Mouse (Mus musculus): ENCODE data around the gene Igsf6. TPM values are rescaled to one million over a fixed set of nuclear protein-coding genes. Genes with fewer than 3 reads are reported as not detected.
A peak's percentile ranks its signal among the peaks of the same experiment; 100 is the strongest.

The Igsf6 gene
- total RNA-seq, 1 experiment, result not detected

GRCm38 (mm10) chr7:121026300-121026699 lies 48.1 kb downstream of the Igsf6 start:
- Histone ChIP-seq H3K36me3 (ENCODE audit: control insufficient read depth, insufficient read depth, low read length, poor library complexity, severe bottlenecking) (no peaks in the 10 kb centered on the region), H3K9ac (ENCODE audit: insufficient read depth, low read depth, low read length, poor library complexity, severe bottlenecking) (no peak overlapping the region), H3K4me3 (ENCODE audit: insufficient read depth in 1 of 2, low read depth in 1 of 2, low read length in 2 of 2, poor library complexity in 1 of 2, severe bottlenecking in 1 of 2) (no peak overlapping the region), H3K9me3 (ENCODE audit: control insufficient read depth, insufficient read depth, low read depth, low read length) (no peaks in the 10 kb centered on the region), H3K4me1 (ENCODE audit: control insufficient read depth in 2 of 2, insufficient read depth in 2 of 2, low read length in 2 of 2, poor library complexity in 1 of 2) (no peaks in the 10 kb centered on the region), H3K27ac (ENCODE audit: insufficient read depth, low read depth, low read length, poor library complexity, severe bottlenecking) (no peak overlapping the region)
- no peak for TF ChIP-seq ZNF384 (IDR thresholded peaks at IDR 0.05; ENCODE audit: low read depth, low read length)
- TF ChIP-seq ZC3H11A (IDR thresholded peaks at IDR 0.05; ENCODE audit: borderline replicate concordance, low read depth, low read length), result no peak
- no peak for TF ChIP-seq HCFC1 (IDR thresholded peaks at IDR 0.05; ENCODE audit: borderline replicate concordance, insufficient read depth, low read length)
- no peak for TF ChIP-seq CHD2 (IDR thresholded peaks at IDR 0.05; ENCODE audit: low read depth, low read length)
- TF ChIP-seq MAFK (IDR thresholded peaks at IDR 0.05; ENCODE audit: insufficient read depth, low read depth, low read length), result no peak
- in situ Hi-C loops (cut with MboI; ENCODE audit: low sequenced_read_pairs in 2 of 2, unreplicated experiment in 2 of 2), result no loop called here
- no peak for DNase-seq (ENCODE audit: low read depth, low spot score)

- Histone ChIP-seq H3K27ac (ENCODE audit: insufficient read depth, low read depth, low read length, poor library complexity, severe bottlenecking) (no peak overlapping the region), H3K4me3 (ENCODE audit: insufficient read depth in 1 of 2, low read depth in 1 of 2, low read length in 2 of 2, poor library complexity in 1 of 2, severe bottlenecking in 1 of 2) (no peak overlapping the region), H3K9me3 (ENCODE audit: control insufficient read depth, insufficient read depth, low read depth, low read length) (no peaks in the 10 kb centered on the region), H3K4me1 (ENCODE audit: control insufficient read depth in 2 of 2, insufficient read depth in 2 of 2, low read length in 2 of 2, poor library complexity in 1 of 2) (no peaks in the 10 kb centered on the region), H3K9ac (ENCODE audit: insufficient read depth, low read depth, low read length, poor library complexity, severe bottlenecking) (no peak overlapping the region), H3K36me3 (ENCODE audit: control insufficient read depth, insufficient read depth, low read length, poor library complexity, severe bottlenecking) (no peaks in the 10 kb centered on the region)
- no peak for DNase-seq (ENCODE audit: low read depth, low spot score)
- TF ChIP-seq ZNF384 (IDR thresholded peaks at IDR 0.05; ENCODE audit: low read depth, low read length) (no peak), ZC3H11A (IDR thresholded peaks at IDR 0.05; ENCODE audit: borderline replicate concordance, low read depth, low read length) (no peak), CHD2 (IDR thresholded peaks at IDR 0.05; ENCODE audit: low read depth, low read length) (no peak), MAFK (IDR thresholded peaks at IDR 0.05; ENCODE audit: insufficient read depth, low read depth, low read length) (no peak)
- in situ Hi-C loops (cut with MboI; ENCODE audit: low sequenced_read_pairs in 2 of 2, unreplicated experiment in 2 of 2), result no loop called here
Observed at GRCm38 (mm10) chr7:121025221-121026008, 49.0 kb downstream of the Igsf6 start.

GRCm38 (mm10) chr7:121020277-121020676 lies 54.1 kb downstream of the Igsf6 start:
- H3K27ac ChIP-seq (ENCODE audit: insufficient read depth, low read depth, low read length, poor library complexity, severe bottlenecking), result no peak overlapping the region
- no peak for TF ChIP-seq HCFC1 (IDR thresholded peaks at IDR 0.05; ENCODE audit: borderline replicate concordance, insufficient read depth, low read length)
- no peak for TF ChIP-seq CHD2 (IDR thresholded peaks at IDR 0.05; ENCODE audit: low read depth, low read length)
- no peak for TF ChIP-seq ZNF384 (IDR thresholded peaks at IDR 0.05; ENCODE audit: low read depth, low read length)
- TF ChIP-seq ZC3H11A (IDR thresholded peaks at IDR 0.05; ENCODE audit: borderline replicate concordance, low read depth, low read length), result no peak
- TF ChIP-seq MAFK (IDR thresholded peaks at IDR 0.05; ENCODE audit: insufficient read depth, low read depth, low read length), result no peak
- peak; percentile 15 for DNase-seq (ENCODE audit: low read depth, low spot score)
- H3K36me3 ChIP-seq (ENCODE audit: control insufficient read depth, insufficient read depth, low read length, poor library complexity, severe bottlenecking), result no peaks in the 10 kb centered on the region
- H3K4me3 ChIP-seq (ENCODE audit: insufficient read depth in 1 of 2, low read depth in 1 of 2, low read length in 2 of 2, poor library complexity in 1 of 2, severe bottlenecking in 1 of 2), result no peak overlapping the region
- H3K9ac ChIP-seq (ENCODE audit: insufficient read depth, low read depth, low read length, poor library complexity, severe bottlenecking), result no peak overlapping the region
- H3K9me3 ChIP-seq (ENCODE audit: control insufficient read depth, insufficient read depth, low read depth, low read length), result no peaks in the 10 kb centered on the region
- in situ Hi-C loops (cut with MboI; ENCODE audit: low sequenced_read_pairs in 2 of 2, unreplicated experiment in 2 of 2), result no loop called here
- no peaks in the 10 kb centered on the region for H3K4me1 ChIP-seq (ENCODE audit: control insufficient read depth in 2 of 2, insufficient read depth in 2 of 2, low read length in 2 of 2, poor library complexity in 1 of 2)

- Histone ChIP-seq H3K4me1 (ENCODE audit: control insufficient read depth in 2 of 2, insufficient read depth in 2 of 2, low read length in 2 of 2, poor library complexity in 1 of 2) (no peaks in the 10 kb centered on the region), H3K27ac (ENCODE audit: insufficient read depth, low read depth, low read length, poor library complexity, severe bottlenecking) (no peak overlapping the region), H3K4me3 (ENCODE audit: insufficient read depth in 1 of 2, low read depth in 1 of 2, low read length in 2 of 2, poor library complexity in 1 of 2, severe bottlenecking in 1 of 2) (no peak overlapping the region), H3K36me3 (ENCODE audit: control insufficient read depth, insufficient read depth, low read length, poor library complexity, severe bottlenecking) (no peaks in the 10 kb centered on the region), H3K9me3 (ENCODE audit: control insufficient read depth, insufficient read depth, low read depth, low read length) (no peaks in the 10 kb centered on the region), H3K9ac (ENCODE audit: insufficient read depth, low read depth, low read length, poor library complexity, severe bottlenecking) (no peak overlapping the region)
- no peak for DNase-seq (ENCODE audit: low read depth, low spot score)
- in situ Hi-C loops (cut with MboI; ENCODE audit: low sequenced_read_pairs in 2 of 2, unreplicated experiment in 2 of 2), result no loop called here
- TF ChIP-seq ZNF384 (IDR thresholded peaks at IDR 0.05; ENCODE audit: low read depth, low read length), result no peak
- no peak for TF ChIP-seq MAFK (IDR thresholded peaks at IDR 0.05; ENCODE audit: insufficient read depth, low read depth, low read length)
Observed at GRCm38 (mm10) chr7:121018778-121019177, 55.6 kb downstream of the Igsf6 start.

- in situ Hi-C loops (cut with MboI; ENCODE audit: low sequenced_read_pairs in 2 of 2, unreplicated experiment in 2 of 2), result no loop called here
- DNase-seq (ENCODE audit: low read depth, low spot score), result no peak
- Histone ChIP-seq H3K9me3 (ENCODE audit: control insufficient read depth, insufficient read depth, low read depth, low read length) (no peaks in the 10 kb centered on the region), H3K4me3 (ENCODE audit: insufficient read depth in 1 of 2, low read depth in 1 of 2, low read length in 2 of 2, poor library complexity in 1 of 2, severe bottlenecking in 1 of 2) (no peak overlapping the region), H3K9ac (ENCODE audit: insufficient read depth, low read depth, low read length, poor library complexity, severe bottlenecking) (no peak overlapping the region), H3K36me3 (ENCODE audit: control insufficient read depth, insufficient read depth, low read length, poor library complexity, severe bottlenecking) (no peaks in the 10 kb centered on the region), H3K4me1 (ENCODE audit: control insufficient read depth in 2 of 2, insufficient read depth in 2 of 2, low read length in 2 of 2, poor library complexity in 1 of 2) (no peaks in the 10 kb centered on the region), H3K27ac (ENCODE audit: insufficient read depth, low read depth, low read length, poor library complexity, severe bottlenecking) (no peak overlapping the region)
- TF ChIP-seq ZC3H11A (IDR thresholded peaks at IDR 0.05; ENCODE audit: borderline replicate concordance, low read depth, low read length), result no peak
- no peak for TF ChIP-seq CHD2 (IDR thresholded peaks at IDR 0.05; ENCODE audit: low read depth, low read length)
- no peak for TF ChIP-seq MAFK (IDR thresholded peaks at IDR 0.05; ENCODE audit: insufficient read depth, low read depth, low read length)
- no peak for TF ChIP-seq HCFC1 (IDR thresholded peaks at IDR 0.05; ENCODE audit: borderline replicate concordance, insufficient read depth, low read length)
- no peak for TF ChIP-seq ZNF384 (IDR thresholded peaks at IDR 0.05; ENCODE audit: low read depth, low read length)
Observed at GRCm38 (mm10) chr7:121014486-121014885, 59.9 kb downstream of the Igsf6 start.

All from ES-E14 (cell line).